Mouse (Mus musculus) MEL (cell line): ENCODE data around the gene Pik3r3. TPM values are rescaled to one million over a fixed set of nuclear protein-coding genes. Genes with fewer than 3 reads are reported as not detected.

ENCODE experiments used
- DNase-seq: peaks from one replicate; pipeline ENCODE4 v3.0.0; 2011; ENCODE audit warnings: low read depth, low spot score
- H3K27ac ChIP-seq: 2 replicates; pipeline ENCODE4 v1.5.1; 2012; ENCODE audit warnings: low read depth, mild to moderate bottlenecking, control low read depth, low read length, moderate library complexity; ENCODE audit not compliant: control insufficient read depth
- H3K27me3 ChIP-seq, 2 experiments: fragments of 150-350 bp in 1 of 2; sonication (generic) in 1 of 2; 2 replicates each; pipeline ENCODE4 v1.6.1; 2012; ENCODE audit warnings: low read length in 2 of 2, mild to moderate bottlenecking in 2 of 2, improper control_type of control experiment in 1 of 2, moderate library complexity in 1 of 2; ENCODE audit not compliant: insufficient read depth in 2 of 2, control insufficient read depth in 1 of 2
- H3K36me3 ChIP-seq, 2 experiments: 2 replicates each; pipeline ENCODE4 v1.6.1; 2012 to 2014; ENCODE audit warnings: low read length in 2 of 2, improper control_type of control experiment in 1 of 2, inconsistent platforms in 1 of 2, mild to moderate bottlenecking in 1 of 2; ENCODE audit not compliant: insufficient read depth in 2 of 2, control insufficient read depth in 1 of 2
- H3K4me1 ChIP-seq, 2 experiments: fragments of 150-350 bp in 1 of 2; sonication (generic) in 1 of 2; 2 replicates each; pipeline ENCODE4 v1.6.1; 2012; ENCODE audit warnings: low read length in 2 of 2, improper control_type of control experiment in 1 of 2, mild to moderate bottlenecking in 1 of 2; ENCODE audit not compliant: insufficient read depth in 2 of 2, control insufficient read depth in 1 of 2
- H3K4me3 ChIP-seq, 2 experiments: fragments of 150-350 bp in 1 of 2; sonication (generic) in 1 of 2; 2 replicates each; pipeline ENCODE4 v1.5.1; 2012; ENCODE audit warnings: low read depth in 2 of 2, low read length in 2 of 2, mild to moderate bottlenecking in 2 of 2, moderate library complexity in 2 of 2, control low read depth in 1 of 2, improper control_type of control experiment in 1 of 2; ENCODE audit not compliant: control insufficient read depth in 1 of 2, insufficient read depth in 1 of 2
- H3K79me2 ChIP-seq: 2 replicates; pipeline ENCODE4 v1.6.1; 2012; ENCODE audit warnings: mild to moderate bottlenecking, low read length, moderate library complexity; ENCODE audit not compliant: control insufficient read depth, poor library complexity, insufficient read depth
- H3K9ac ChIP-seq: 2 replicates; pipeline ENCODE4 v1.6.1; 2012; ENCODE audit warnings: low read depth, mild to moderate bottlenecking, control low read depth, low read length, moderate library complexity; ENCODE audit not compliant: control insufficient read depth, poor library complexity, severe bottlenecking
- H3K9me3 ChIP-seq: fragments of 150-350 bp; sonication (generic); replicated peaks from 2 replicates; pipeline ENCODE4 v1.6.1; 2012; ENCODE audit warnings: mild to moderate bottlenecking, low read length, improper control_type of control experiment, moderate library complexity; ENCODE audit not compliant: insufficient read depth
- BHLHE40 ChIP-seq: IDR thresholded peaks from 2 replicates; pipeline ENCODE4 v1.6.1; 2012; ENCODE audit warnings: low read depth, mild to moderate bottlenecking, inconsistent platforms, low read length, improper control_type of control experiment, borderline replicate concordance
- CHD2 ChIP-seq: IDR thresholded peaks from 2 replicates; pipeline ENCODE4 v1.6.1; 2011; ENCODE audit warnings: low read length, improper control_type of control experiment
- CTCF ChIP-seq, 3 experiments: IDR thresholded peaks in 2 of 3; conservative IDR thresholded peaks in 1 of 3; 2 replicates each; pipeline ENCODE4 v1.5.1; 2011 to 2012; ENCODE audit warnings: low read length in 3 of 3, low read depth in 2 of 3, mild to moderate bottlenecking in 2 of 3, improper control_type of control experiment in 1 of 3, inconsistent platforms in 1 of 3, mixed read lengths in 1 of 3, moderate library complexity in 1 of 3; ENCODE audit not compliant: control insufficient read depth in 1 of 3, insufficient read depth in 1 of 3, poor library complexity in 1 of 3, severe bottlenecking in 1 of 3
- E2F4 ChIP-seq: IDR thresholded peaks from 2 replicates; pipeline ENCODE4 v1.6.1; 2011; ENCODE audit warnings: low read depth, low read length, improper control_type of control experiment, borderline replicate concordance
- EP300 ChIP-seq, 2 experiments: IDR thresholded peaks; 2 replicates each; pipeline ENCODE4 v1.6.1; 2011; ENCODE audit warnings: improper control_type of control experiment in 2 of 2, low read length in 2 of 2, low read depth in 1 of 2, mild to moderate bottlenecking in 1 of 2
- ETS1 ChIP-seq: IDR thresholded peaks from 2 replicates; pipeline ENCODE4 v1.6.1; 2012; ENCODE audit warnings: low read depth, mild to moderate bottlenecking, inconsistent platforms, low read length, improper control_type of control experiment, moderate library complexity
- HCFC1 ChIP-seq: IDR thresholded peaks from 2 replicates; pipeline ENCODE4 v1.6.1; 2012; ENCODE audit warnings: low read depth, mild to moderate bottlenecking, inconsistent platforms, low read length, improper control_type of control experiment, moderate library complexity
- JUND ChIP-seq: IDR thresholded peaks from 2 replicates; pipeline ENCODE4 v1.6.1; 2011; ENCODE audit warnings: low read depth, mild to moderate bottlenecking, improper control_type of control experiment, low read length
- MAFK ChIP-seq: IDR thresholded peaks from 2 replicates; pipeline ENCODE4 v1.6.1; 2011; ENCODE audit warnings: low read depth, mild to moderate bottlenecking, low read length, improper control_type of control experiment, borderline replicate concordance
- MXI1 ChIP-seq: IDR thresholded peaks from 2 replicates; pipeline ENCODE4 v1.6.1; 2011; ENCODE audit warnings: mild to moderate bottlenecking, low read depth, low read length, improper control_type of control experiment
- MYB ChIP-seq: IDR thresholded peaks from 2 replicates; pipeline ENCODE4 v1.6.1; 2011; ENCODE audit warnings: mild to moderate bottlenecking, low read depth, low read length, improper control_type of control experiment
- NELFE ChIP-seq: IDR thresholded peaks from 2 replicates; pipeline ENCODE4 v1.6.1; 2011; ENCODE audit warnings: low read depth, low read length, improper control_type of control experiment
- NRF1 ChIP-seq: IDR thresholded peaks from 2 replicates; pipeline ENCODE4 v1.6.1; 2014; ENCODE audit warnings: low read depth, mild to moderate bottlenecking, inconsistent platforms, low read length, improper control_type of control experiment, moderate library complexity; ENCODE audit not compliant: poor library complexity, insufficient read depth, severe bottlenecking
- POLR2A ChIP-seq, 2 experiments: IDR thresholded peaks; 2 replicates each; pipeline ENCODE4 v1.6.1; 2011 to 2012; ENCODE audit warnings: low read length in 2 of 2, mild to moderate bottlenecking in 2 of 2, control low read depth in 1 of 2, improper control_type of control experiment in 1 of 2, low read depth in 1 of 2, moderate library complexity in 1 of 2; ENCODE audit not compliant: control insufficient read depth in 1 of 2, insufficient read depth in 1 of 2, poor library complexity in 1 of 2
- POLR2AphosphoS5 ChIP-seq: IDR thresholded peaks from 2 replicates; pipeline ENCODE4 v1.6.1; 2012; ENCODE audit warnings: low read depth, borderline replicate concordance, mild to moderate bottlenecking, inconsistent platforms, low read length, moderate library complexity, mixed read lengths
- RAD21 ChIP-seq: IDR thresholded peaks from 2 replicates; pipeline ENCODE4 v1.6.1; 2011; ENCODE audit warnings: mild to moderate bottlenecking, low read depth, low read length, improper control_type of control experiment
- RCOR1 ChIP-seq: IDR thresholded peaks from 2 replicates; pipeline ENCODE4 v1.6.1; 2012; ENCODE audit warnings: low read depth, mild to moderate bottlenecking, inconsistent platforms, low read length, improper control_type of control experiment
- SIN3A ChIP-seq: IDR thresholded peaks from 2 replicates; pipeline ENCODE4 v1.6.1; 2012; ENCODE audit warnings: low read length, improper control_type of control experiment, inconsistent platforms
- SMC3 ChIP-seq: IDR thresholded peaks from 2 replicates; pipeline ENCODE4 v1.6.1; 2011; ENCODE audit warnings: low read depth, low read length, improper control_type of control experiment
- ZC3H11A ChIP-seq: IDR thresholded peaks from 2 replicates; pipeline ENCODE4 v1.6.1; 2012; ENCODE audit warnings: low read depth, mild to moderate bottlenecking, inconsistent platforms, low read length, improper control_type of control experiment
- ZKSCAN1 ChIP-seq: IDR thresholded peaks from 2 replicates; pipeline ENCODE4 v1.6.1; 2012; ENCODE audit warnings: low read depth, mild to moderate bottlenecking, inconsistent platforms, low read length, improper control_type of control experiment, moderate library complexity
- ZMIZ1 ChIP-seq: IDR thresholded peaks from 2 replicates; pipeline ENCODE4 v1.6.1; 2012; ENCODE audit warnings: low read depth, mild to moderate bottlenecking, inconsistent platforms, low read length, improper control_type of control experiment, moderate library complexity
- ZNF384 ChIP-seq: IDR thresholded peaks from 2 replicates; pipeline ENCODE4 v1.6.1; 2012; ENCODE audit warnings: low read depth, mild to moderate bottlenecking, inconsistent platforms, low read length, improper control_type of control experiment
- polyA plus RNA-seq, 2 experiments: library from polyadenylated mRNA; stranded (reverse) in 1 of 2; unstranded in 1 of 2; fragments of >175 nt in 1 of 2; fragments of >200 nt in 1 of 2; gene quantifications; 2 replicates each; pipeline versions ENCODE4 v1.2.1 to v1.2.4; 2012; ENCODE audit warnings: low replicate concordance in 2 of 2, low read depth in 1 of 2; ENCODE audit not compliant: insufficient read length in 2 of 2, insufficient read depth in 1 of 2, missing spikeins in 1 of 2
- total RNA-seq: library from RNA; depleted of rRNA; stranded (reverse); fragments of 300-350 nt; gene quantifications from 2 replicates; pipeline ENCODE4 v1.2.3, GENCODE M21; 2012

Gene Pik3r3
- total and polyA plus RNA-seq, 3 experiments = 2.1 to 2.5 TPM; not detected in 1

- no peaks in the 10 kb centered on the region for H3K79me2 ChIP-seq
- H3K9ac ChIP-seq = no peak overlapping the region
- H3K27me3 ChIP-seq = no peaks in the 10 kb centered on the region
- DNase-seq = no peak
- no peak overlapping the region for H3K27ac ChIP-seq
- no peak overlapping the region for H3K4me3 ChIP-seq
- TF ChIP-seq MAFK = no peak
- no peak for TF ChIP-seq ZMIZ1
- no peak for TF ChIP-seq SIN3A
- no peaks in the 10 kb centered on the region for H3K4me1 ChIP-seq
- no peaks in the 10 kb centered on the region for H3K9me3 ChIP-seq
- peaks cover 0 to 2% of the 10 kb centered on the region in 2 experiments; a peak in 1 of 4 replicates for H3K36me3 ChIP-seq
Observed at GRCm38 (mm10) chr4:116329256-116329655, 107.8 kb downstream of the Pik3r3 start.

DNA sequence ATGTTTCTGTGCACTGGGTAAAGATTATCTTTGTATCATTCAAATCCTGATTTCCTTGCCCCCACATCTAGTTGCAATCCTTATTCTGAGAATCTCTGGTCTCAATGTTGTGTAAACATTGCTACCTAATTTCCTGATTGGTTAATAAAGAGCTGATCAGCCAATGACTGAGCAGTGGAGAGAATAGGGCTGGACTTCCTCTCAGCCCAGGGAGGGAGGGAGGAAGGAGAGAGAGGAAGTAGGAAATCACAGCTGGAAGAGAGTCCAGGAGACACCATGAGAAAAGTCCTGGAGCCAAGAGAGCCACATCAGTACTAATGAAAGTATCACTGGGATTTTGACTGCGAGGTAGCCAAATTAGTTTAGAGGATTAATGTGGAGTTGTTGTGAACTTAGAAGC, 114.9 kb downstream of the Pik3r3 start:
- H3K27me3 ChIP-seq = no peaks in the 10 kb centered on the region
- no peak overlapping the region for H3K27ac ChIP-seq
- H3K9me3 ChIP-seq = no peaks in the 10 kb centered on the region
- H3K4me3 ChIP-seq = no peak overlapping the region
- no peak for TF ChIP-seq ETS1
- TF ChIP-seq JUND = no peak
- no peak for TF ChIP-seq BHLHE40
- TF ChIP-seq NRF1 = no peak
- no peak for TF ChIP-seq MYB
- TF ChIP-seq RAD21 = no peak
- no peak for TF ChIP-seq EP300 (IDR thresholded peaks at IDR 0.05; ENCODE audit: low read depth in 1 of 2, low read length in 2 of 2)
- no peak for TF ChIP-seq SMC3
- no peak for TF ChIP-seq MXI1
- TF ChIP-seq RCOR1 = no peak
- TF ChIP-seq E2F4 = no peak
- no peak for TF ChIP-seq ZKSCAN1
- H3K9ac ChIP-seq = no peak overlapping the region
- H3K4me1 ChIP-seq = no peaks in the 10 kb centered on the region
- no peaks in the 10 kb centered on the region for H3K36me3 ChIP-seq
- DNase-seq = peak; percentile 19
- no peaks in the 10 kb centered on the region for H3K79me2 ChIP-seq

- Histone ChIP-seq H3K9ac (no peak overlapping the region), H3K4me1 (no peaks in the 10 kb centered on the region), H3K27me3 (no peaks in the 10 kb centered on the region), H3K4me3 (no peak overlapping the region), H3K27ac (no peak overlapping the region), H3K9me3 (no peaks in the 10 kb centered on the region), H3K36me3 (no peaks in the 10 kb centered on the region; a peak in 1 of 4 replicates), H3K79me2 (no peaks in the 10 kb centered on the region)
- TF ChIP-seq POLR2A (IDR thresholded peaks at IDR 0.05; ENCODE audit: control insufficient read depth in 1 of 2, insufficient read depth in 1 of 2, low read depth in 1 of 2, low read length in 2 of 2, poor library complexity in 1 of 2) = no peak
- TF ChIP-seq NELFE = no peak
- no peak for TF ChIP-seq HCFC1
- no peak for TF ChIP-seq BHLHE40
- TF ChIP-seq CHD2 = no peak
- peak; percentile 84 for TF ChIP-seq ZC3H11A
- TF ChIP-seq SMC3 = peak; percentile 91
- peak; percentile 93 for TF ChIP-seq RAD21
- TF ChIP-seq RCOR1 = no peak
- no peak for TF ChIP-seq JUND
- no peak for TF ChIP-seq E2F4
- TF ChIP-seq ZNF384 = peak; percentile 78
- no peak for TF ChIP-seq POLR2AphosphoS5
- TF ChIP-seq CTCF (IDR thresholded peaks at IDR 0.05 in 2 of 3, conservative IDR thresholded peaks at IDR 0.05 in 1 of 3; ENCODE audit: control insufficient read depth in 1 of 3, insufficient read depth in 1 of 3, low read depth in 2 of 3, low read length in 3 of 3, poor library complexity in 1 of 3, severe bottlenecking in 1 of 3) = peak; percentile 59 to 90 (median 63)
- DNase-seq = peak; percentile 76
Observed at GRCm38 (mm10) chr4:116342119-116342518, 120.7 kb downstream of the Pik3r3 start.
